14 mouse cellular contexts compared by ENCODE assay signal in the genomic region with DNA sequence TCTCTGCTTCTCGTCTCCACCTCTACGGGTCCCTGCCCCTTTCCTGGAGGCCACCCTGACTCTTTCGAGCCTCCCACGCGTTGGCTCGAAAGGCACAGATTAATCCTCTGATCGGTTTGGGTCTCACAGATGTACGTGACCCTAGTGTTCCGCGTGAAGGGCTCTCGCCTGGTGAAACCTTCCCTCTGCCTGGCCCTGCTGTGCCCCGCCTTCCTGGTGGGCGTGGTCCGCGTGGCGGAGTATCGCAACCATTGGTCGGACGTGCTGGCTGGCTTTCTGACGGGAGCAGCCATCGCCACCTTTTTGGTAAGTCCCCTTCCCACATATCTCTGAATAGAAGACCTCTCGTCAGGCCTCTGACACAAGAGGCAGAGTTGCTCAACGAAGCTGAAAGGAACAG. TPM values are rescaled to one million over a fixed set of nuclear protein-coding genes. Genes with fewer than 3 reads are reported as not detected.
DNase-seq lines count a peak whose midpoint lies in the region; ATAC-seq lines count a peak whose summit lies in the region.
"Had no signal": no experiment of that assay in that cellular context is flagged by ENCODE, and none has a peak within 500 bp of the region (broad histone marks: within the 10 kb centered on the region; RNA-seq: fewer than 3 reads in every experiment).

No protein-coding gene starts in this region.

- H3K4me2 ChIP-seq in heart, embryonic 14.5 days (ENCODE audit: low read length) = peak overlapping the region; percentile 22
- no peak overlapping the region for H3K4me2 ChIP-seq in midbrain, embryonic 13.5 days (replicated peaks)
- H3K4me2 ChIP-seq: heart, embryonic 15.5 days had no signal

- WGBS in heart, embryonic 14.5 days = 13% methylated on average over 23 of the region's 23 CpGs
- 25% methylated on average over 23 of the region's 23 CpGs for WGBS in midbrain, embryonic 10.5 days
- WGBS in midbrain, embryonic 13.5 days = 31% methylated on average over 23 of the region's 23 CpGs

- peaks cover 26% of the 10 kb centered on the region for H3K27me3 ChIP-seq in heart, embryonic 14.5 days (ENCODE audit: control insufficient read depth, insufficient read depth, low read length)
- H3K27me3 ChIP-seq in midbrain, embryonic 10.5 days (ENCODE audit: low read depth, poor library complexity, severe bottlenecking) = peaks cover 44% of the 10 kb centered on the region
- H3K27me3 ChIP-seq in midbrain, embryonic 13.5 days = peaks cover 14% of the 10 kb centered on the region; the same call in 1 of the 2 replicates

- no peak overlapping the region for H3K27ac ChIP-seq in heart, embryonic 14.5 days (replicated peaks in 1 of 2; ENCODE audit: control insufficient read depth in 1 of 2, insufficient read depth in 1 of 2, low read depth in 2 of 2, low read length in 2 of 2)
- no peak overlapping the region for H3K27ac ChIP-seq in midbrain, embryonic 10.5 days (replicated peaks)
- H3K27ac ChIP-seq in midbrain, embryonic 13.5 days = no peak overlapping the region
- H3K27ac ChIP-seq: heart, embryonic 15.5 days had no signal

- no peaks in the 10 kb centered on the region for H3K36me3 ChIP-seq in heart, embryonic 14.5 days (ENCODE audit: control insufficient read depth, insufficient read depth, low read length)
- H3K36me3 ChIP-seq in midbrain, embryonic 10.5 days = peaks cover 8% of the 10 kb centered on the region; the same call in 1 of the 2 replicates
- H3K36me3 ChIP-seq in midbrain, embryonic 13.5 days = peaks cover 52% of the 10 kb centered on the region
- H3K36me3 ChIP-seq: heart, embryonic 15.5 days had no signal

- no peak overlapping the region for H3K9ac ChIP-seq in heart, embryonic 14.5 days (ENCODE audit: low read length)
- H3K9ac ChIP-seq in midbrain, embryonic 13.5 days (replicated peaks) = no peak overlapping the region
- H3K9ac ChIP-seq: heart, embryonic 15.5 days had no signal

- no peak overlapping the region for H3K4me3 ChIP-seq in heart, embryonic 14.5 days (ENCODE audit: control insufficient read depth in 1 of 2, insufficient read depth in 1 of 2, low read depth in 1 of 2, low read length in 2 of 2)
- no peak overlapping the region for H3K4me3 ChIP-seq in midbrain, embryonic 10.5 days
- no peak overlapping the region for H3K4me3 ChIP-seq in midbrain, embryonic 13.5 days (replicated peaks)
- H3K4me3 ChIP-seq: heart, embryonic 15.5 days; megakaryocyte, embryonic 14.5 days had no signal

- no peak for DNase-seq in heart, postnatal 4 days
- peak; percentile 28 for DNase-seq in midbrain, embryonic 10.5 days (ENCODE audit: low spot score)
- no peak for DNase-seq in layer of hippocampus, adult 9-11 months
- DNase-seq in urinary bladder, adult 2 months (ENCODE audit: low spot score) = no peak
- DNase-seq: adrenal gland, adult 2 months; cerebellum, adult 11-12 months; kidney, adult 18-20 months; right cerebral cortex, postnatal 4 days had no signal

- 0 out of 4 replicates have a peak, but pooled peaks cover 0 to 3% of the 10 kb centered on the region in 2 experiments for H3K4me1 ChIP-seq in heart, embryonic 14.5 days (ENCODE audit: control insufficient read depth in 2 of 2, insufficient read depth in 2 of 2, low read length in 2 of 2)
- peaks cover 19% of the 10 kb centered on the region for H3K4me1 ChIP-seq in midbrain, embryonic 10.5 days
- H3K4me1 ChIP-seq in midbrain, embryonic 13.5 days (replicated peaks) = peaks cover 12% of the 10 kb centered on the region; the same call in 1 of the 2 replicates

- H3K9me3 ChIP-seq in heart, embryonic 14.5 days (ENCODE audit: control insufficient read depth, low read length) = no peaks in the 10 kb centered on the region
- peaks cover 8% of the 10 kb centered on the region; the same call in 1 of the 2 replicates for H3K9me3 ChIP-seq in midbrain, embryonic 10.5 days (replicated peaks)
- no peaks in the 10 kb centered on the region for H3K9me3 ChIP-seq in midbrain, embryonic 13.5 days
- H3K9me3 ChIP-seq: heart, embryonic 15.5 days had no signal

- no peak for ATAC-seq in heart, embryonic 14.5 days (ENCODE audit: insufficient number of reproducible peaks, insufficient read depth, low FRiP score, low read depth)
- ATAC-seq in midbrain, embryonic 13.5 days = no peak
- peak; percentile 39 for ATAC-seq in granulocyte monocyte progenitor cell, adult 5-6 weeks (replicated peaks; ENCODE audit: poor library complexity, severe bottlenecking)
- ATAC-seq in megakaryocyte progenitor cell, adult 5-6 weeks (replicated peaks; ENCODE audit: poor library complexity) = peak; percentile 41

RNA-seq across cellular contexts. Expression of gene Plppr2, which starts 7.4 kb away (rescaled TPM):
- 2.4 and 4.5 TPM in 2 replicates for polyA plus RNA-seq in heart, embryonic 14.5 days (2014; fragmentation: Nextera tagmentation; extraction: Ambion mirVana)
- 1 to 10 TPM; 3.0 to 3.1 TPM for total RNA-seq in heart, postnatal 4 days (2021)
- polyA plus RNA-seq in midbrain, embryonic 10.5 days (2016; fragmentation: Nextera tagmentation; extraction: Ambion mirVana) = 14.7 and 22.4 TPM in 2 replicates
- polyA plus RNA-seq in midbrain, embryonic 13.5 days (2015; fragmentation: Nextera tagmentation; extraction: Ambion mirVana) = 65.8 and 72.0 TPM in 2 replicates
- total RNA-seq in granulocyte monocyte progenitor cell, adult 5-6 weeks (2014; fragmentation: Nextera tagmentation) = 0.58 and 1.4 TPM in 2 replicates
- not detected in 2 replicates for total RNA-seq in granulocyte monocyte progenitor cell, adult 5-6 weeks (2017)
- 0.42 TPM in 2 replicates for total RNA-seq in megakaryocyte progenitor cell, adult 5-6 weeks (2015)
- total RNA-seq in megakaryocyte progenitor cell, adult 5-6 weeks (2017) = 0.21 TPM in 1 of 2 replicates, not detected in the other
- polyA plus RNA-seq in urinary bladder, adult 2 months (2012; rRNA removed) = 14.5 and 17.1 TPM in 2 replicates

RNA-seq across cellular contexts. Expression of gene Swsap1, which starts 11.3 kb away (rescaled TPM):
- polyA plus RNA-seq in heart, embryonic 14.5 days (2014; fragmentation: Nextera tagmentation; extraction: Ambion mirVana) = 8.3 and 9.8 TPM in 2 replicates
- 1 to 10 TPM; 8.8 to 9.0 TPM for total RNA-seq in heart, postnatal 4 days (2021)
- polyA plus RNA-seq in midbrain, embryonic 10.5 days (2016; fragmentation: Nextera tagmentation; extraction: Ambion mirVana) = 8.1 and 8.6 TPM in 2 replicates
- 9.8 and 12.6 TPM in 2 replicates for polyA plus RNA-seq in midbrain, embryonic 13.5 days (2015; fragmentation: Nextera tagmentation; extraction: Ambion mirVana)
- 7.8 and 9.9 TPM in 2 replicates for total RNA-seq in granulocyte monocyte progenitor cell, adult 5-6 weeks (2014; fragmentation: Nextera tagmentation)
- total RNA-seq in granulocyte monocyte progenitor cell, adult 5-6 weeks (2017) = 7.6 and 8.2 TPM in 2 replicates
- total RNA-seq in megakaryocyte progenitor cell, adult 5-6 weeks (2015) = 8.1 and 9.0 TPM in 2 replicates
- 4.1 and 5.8 TPM in 2 replicates for total RNA-seq in megakaryocyte progenitor cell, adult 5-6 weeks (2017)
- 4.6 and 6.4 TPM in 2 replicates for polyA plus RNA-seq in urinary bladder, adult 2 months (2012; rRNA removed)

RNA-seq across cellular contexts. Expression of gene Tmem205, which starts 16.9 kb away (rescaled TPM):
- 48.1 and 58.8 TPM in 2 replicates for polyA plus RNA-seq in heart, embryonic 14.5 days (2014; fragmentation: Nextera tagmentation; extraction: Ambion mirVana)
- 10 to 100 TPM; 20.1 to 21.3 TPM for total RNA-seq in heart, postnatal 4 days (2021)
- polyA plus RNA-seq in midbrain, embryonic 10.5 days (2016; fragmentation: Nextera tagmentation; extraction: Ambion mirVana) = 39.0 and 39.2 TPM in 2 replicates
- 41.1 and 42.0 TPM in 2 replicates for polyA plus RNA-seq in midbrain, embryonic 13.5 days (2015; fragmentation: Nextera tagmentation; extraction: Ambion mirVana)
- total RNA-seq in granulocyte monocyte progenitor cell, adult 5-6 weeks (2014; fragmentation: Nextera tagmentation) = 40.4 and 75.8 TPM in 2 replicates
- total RNA-seq in granulocyte monocyte progenitor cell, adult 5-6 weeks (2017) = 21.1 and 33.3 TPM in 2 replicates
- total RNA-seq in megakaryocyte progenitor cell, adult 5-6 weeks (2015) = 49.4 and 60.5 TPM in 2 replicates
- 19.7 and 22.1 TPM in 2 replicates for total RNA-seq in megakaryocyte progenitor cell, adult 5-6 weeks (2017)
- polyA plus RNA-seq in urinary bladder, adult 2 months (2012; rRNA removed) = 93.0 and 101 TPM in 2 replicates

RNA-seq across cellular contexts. Expression of gene Ccdc159, which starts 17.0 kb away (rescaled TPM):
- polyA plus RNA-seq in heart, embryonic 14.5 days (2014; fragmentation: Nextera tagmentation; extraction: Ambion mirVana) = 2.4 and 3.0 TPM in 2 replicates
- 1 to 10 TPM in 1 of 2 experiments, under 1 TPM in 1; 0.83 to 1.2 TPM for total RNA-seq in heart, postnatal 4 days (2021)
- 4.2 and 4.6 TPM in 2 replicates for polyA plus RNA-seq in midbrain, embryonic 10.5 days (2016; fragmentation: Nextera tagmentation; extraction: Ambion mirVana)
- polyA plus RNA-seq in midbrain, embryonic 13.5 days (2015; fragmentation: Nextera tagmentation; extraction: Ambion mirVana) = 7.1 and 10.3 TPM in 2 replicates
- total RNA-seq in granulocyte monocyte progenitor cell, adult 5-6 weeks (2014; fragmentation: Nextera tagmentation) = not detected in 2 replicates
- total RNA-seq in granulocyte monocyte progenitor cell, adult 5-6 weeks (2017) = 0.69 TPM in 1 of 2 replicates, not detected in the other
- total RNA-seq in megakaryocyte progenitor cell, adult 5-6 weeks (2015) = 0.12 TPM in 1 of 2 replicates, not detected in the other
- 0.08 and 0.41 TPM in 2 replicates for total RNA-seq in megakaryocyte progenitor cell, adult 5-6 weeks (2017)
- polyA plus RNA-seq in urinary bladder, adult 2 months (2012; rRNA removed) = 8.8 and 9.4 TPM in 2 replicates

RNA-seq across cellular contexts. Expression of gene Epor, which starts 19.0 kb away (rescaled TPM):
- polyA plus RNA-seq in heart, embryonic 14.5 days (2014; fragmentation: Nextera tagmentation; extraction: Ambion mirVana) = 2.6 and 4.9 TPM in 2 replicates
- 1 to 10 TPM; 1.7 to 2.1 TPM for total RNA-seq in heart, postnatal 4 days (2021)
- 8.9 and 10.2 TPM in 2 replicates for polyA plus RNA-seq in midbrain, embryonic 10.5 days (2016; fragmentation: Nextera tagmentation; extraction: Ambion mirVana)
- 1.4 and 2.5 TPM in 2 replicates for polyA plus RNA-seq in midbrain, embryonic 13.5 days (2015; fragmentation: Nextera tagmentation; extraction: Ambion mirVana)
- 0.21 and 0.41 TPM in 2 replicates for total RNA-seq in granulocyte monocyte progenitor cell, adult 5-6 weeks (2014; fragmentation: Nextera tagmentation)
- 0.77 TPM in 1 of 2 replicates, not detected in the other for total RNA-seq in granulocyte monocyte progenitor cell, adult 5-6 weeks (2017)
- total RNA-seq in megakaryocyte progenitor cell, adult 5-6 weeks (2015) = 3.0 and 6.0 TPM in 2 replicates
- 3.8 and 5.0 TPM in 2 replicates for total RNA-seq in megakaryocyte progenitor cell, adult 5-6 weeks (2017)
- polyA plus RNA-seq in urinary bladder, adult 2 months (2012; rRNA removed) = 1.8 and 2.1 TPM in 2 replicates

Comparison
In these comparisons a context has a peak if more than half of its experiments do, and no peak if none do; other contexts are left out.
1. ATAC-seq: peak in granulocyte monocyte progenitor cell, adult 5-6 weeks (single experiment) and megakaryocyte progenitor cell, adult 5-6 weeks (single experiment); none in heart, embryonic 14.5 days (single experiment) and midbrain, embryonic 13.5 days (single experiment).